In the genomic region with DNA sequence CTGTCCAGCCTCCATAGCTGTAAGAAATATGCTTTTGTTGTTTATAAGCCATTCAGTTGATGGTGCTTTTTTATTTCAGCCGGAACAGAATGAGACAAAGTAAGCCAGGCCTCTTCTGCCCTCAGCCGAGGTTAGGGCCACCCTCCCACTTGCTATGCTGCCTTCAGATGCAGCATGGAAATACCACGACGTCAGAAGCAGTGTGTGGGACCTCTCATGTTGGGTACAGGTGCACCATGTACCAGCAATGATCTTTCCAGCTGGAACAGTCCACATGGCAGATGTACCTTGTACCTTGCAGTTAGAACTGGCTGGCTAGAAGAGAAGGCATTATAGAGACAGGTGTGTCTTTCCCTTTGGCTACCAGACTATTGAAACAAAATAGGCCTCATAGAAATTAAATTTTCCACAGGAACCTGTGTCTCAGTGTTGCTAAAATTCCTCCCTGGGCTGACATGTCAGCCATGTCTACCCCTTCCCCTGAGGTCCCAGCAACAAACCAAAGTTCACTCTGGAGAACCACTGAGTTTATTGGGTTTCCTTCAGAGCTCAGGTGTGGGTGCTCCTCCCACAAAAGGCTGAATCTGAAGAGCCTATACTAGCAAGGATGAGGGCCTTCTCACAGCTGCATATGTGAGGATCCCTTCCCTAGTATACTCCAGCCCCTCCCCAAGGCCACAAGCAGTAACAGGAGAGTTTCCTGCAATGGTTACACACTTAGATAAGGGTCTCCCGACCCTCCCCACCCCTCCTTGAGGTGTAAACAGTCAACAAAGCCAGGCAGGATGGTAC, we compare ENCODE assay signal across 28 mouse cellular contexts.
DNase-seq lines count a peak whose midpoint lies in the region; ATAC-seq and TF ChIP-seq lines count a peak whose summit lies in the region.
"Had no signal": no experiment of that assay in that cellular context is flagged by ENCODE, and none has a peak within 500 bp of the region (broad histone marks: within the 10 kb centered on the region; RNA-seq: fewer than 3 reads in every experiment).

No protein-coding gene starts in this region.

- no peak for TF ChIP-seq CTCF in liver, postnatal 0 days (IDR thresholded peaks at IDR 0.05; ENCODE audit: low read depth)
- no peak for TF ChIP-seq CTCF in small intestine, adult 2 months (IDR thresholded peaks at IDR 0.05; ENCODE audit: extremely low read depth, insufficient read length, insufficient replicate concordance, low read depth, low read length)

- H3K9me3 ChIP-seq in liver, postnatal 0 days (ENCODE audit: low read length): no peaks in the 10 kb centered on the region
- no peaks in the 10 kb centered on the region for H3K9me3 ChIP-seq in liver, embryonic 11.5 days (ENCODE audit: control insufficient read depth, low read length)
- H3K9me3 ChIP-seq: embryonic facial prominence, embryonic 13.5 days; forebrain, embryonic 10.5 days; forebrain, embryonic 15.5 days; hindbrain, embryonic 13.5 days; liver, embryonic 15.5 days; lung, embryonic 15.5 days; midbrain, embryonic 13.5 days had no signal

- DNase-seq in liver, postnatal 0 days: no peak
- no peak for DNase-seq in liver, embryonic 11.5 days (ENCODE audit: low spot score)
- DNase-seq in CD4-positive, CD25-positive, alpha-beta regulatory T cell, adult 2 months (ENCODE audit: low read depth, low spot score): peak; percentile 63
- no peak for DNase-seq in ovary, postnatal 10 days (ENCODE audit: low spot score)
- DNase-seq: adrenal gland, postnatal 25 days; B cell, adult 2 months; cerebellum, adult 11-12 months; cerebellum, adult 9-11 months; embryo, embryonic 11 days; gastrocnemius, adult 2 months; gastrocnemius, postnatal 36 days; heart, adult 18-20 months; heart, postnatal 4 days; kidney, postnatal 25 days; right cerebral cortex, postnatal 25 days; spleen, adult 18-20 months had no signal

- H3K36me3 ChIP-seq in liver, postnatal 0 days (replicated peaks; ENCODE audit: insufficient read depth, low read length): no peaks in the 10 kb centered on the region
- H3K36me3 ChIP-seq in liver, embryonic 11.5 days (ENCODE audit: control insufficient read depth, insufficient read depth, low read length): no peaks in the 10 kb centered on the region
- no peaks in the 10 kb centered on the region for H3K36me3 ChIP-seq in small intestine, adult 2 months (ENCODE audit: control insufficient read depth, insufficient read depth, low read length)
- H3K36me3 ChIP-seq: embryonic facial prominence, embryonic 13.5 days; forebrain, embryonic 10.5 days; forebrain, embryonic 15.5 days; heart, embryonic 12.5 days; hindbrain, embryonic 13.5 days; liver, embryonic 15.5 days; lung, embryonic 15.5 days; midbrain, embryonic 13.5 days had no signal

- peaks cover 5% of the 10 kb centered on the region; the same call in 1 of the 2 replicates for H3K4me1 ChIP-seq in liver, postnatal 0 days (ENCODE audit: insufficient read depth)
- H3K4me1 ChIP-seq in liver, embryonic 11.5 days (replicated peaks; ENCODE audit: control insufficient read depth, insufficient read depth, low read length): no peaks in the 10 kb centered on the region
- H3K4me1 ChIP-seq in small intestine, adult 2 months (ENCODE audit: control insufficient read depth, insufficient read depth, insufficient read length, low read length): peaks cover 12% of the 10 kb centered on the region; the same call in 1 of the 2 replicates
- H3K4me1 ChIP-seq: forebrain, embryonic 15.5 days; heart, embryonic 12.5 days; hindbrain, embryonic 13.5 days; liver, embryonic 15.5 days had no signal

- 55% methylated on average over 5 of the region's 5 CpGs for WGBS in liver, postnatal 0 days (ENCODE audit: insufficient replicate concordance)
- 55% methylated on average over 5 of the region's 5 CpGs for WGBS in liver, embryonic 11.5 days
- WGBS in small intestine, adult 2 months: 24% methylated on average over 5 of the region's 5 CpGs

- TF ChIP-seq EP300 in liver, postnatal 0 days (IDR thresholded peaks at IDR 0.05; ENCODE audit: low read depth): no peak

- H3K9ac ChIP-seq in liver, postnatal 0 days (replicated peaks): no peak overlapping the region
- H3K9ac ChIP-seq in liver, embryonic 11.5 days (ENCODE audit: low read depth, low read length): no peak overlapping the region
- H3K9ac ChIP-seq: embryonic facial prominence, embryonic 13.5 days; forebrain, embryonic 15.5 days; heart, embryonic 12.5 days; hindbrain, embryonic 13.5 days; liver, embryonic 15.5 days; lung, embryonic 15.5 days; midbrain, embryonic 13.5 days had no signal

- no peak for TF ChIP-seq POLR2A in small intestine, adult 2 months (IDR thresholded peaks at IDR 0.05; ENCODE audit: low read depth, low read length)

- no peak overlapping the region for H3K4me3 ChIP-seq in liver, postnatal 0 days (ENCODE audit: low read depth, low read length)
- H3K4me3 ChIP-seq in liver, embryonic 11.5 days (ENCODE audit: low read depth, low read length): no peak overlapping the region
- no peak overlapping the region for H3K4me3 ChIP-seq in small intestine, adult 2 months (ENCODE audit: low read depth, low read length)
- H3K4me3 ChIP-seq: embryonic facial prominence, embryonic 13.5 days; forebrain, embryonic 10.5 days; forebrain, embryonic 15.5 days; gastrocnemius, adult 2 months; heart, embryonic 12.5 days; hindbrain, embryonic 13.5 days; layer of hippocampus, adult 2 months; left cerebral cortex, adult 2 months; liver, embryonic 15.5 days; lung, embryonic 15.5 days; midbrain, embryonic 13.5 days had no signal

- no peak overlapping the region for H3K27ac ChIP-seq in liver, postnatal 0 days (ENCODE audit: low read depth)
- H3K27ac ChIP-seq in liver, embryonic 11.5 days (ENCODE audit: low read depth, low read length): no peak overlapping the region
- peak overlapping the region; percentile 16 for H3K27ac ChIP-seq in small intestine, adult 2 months (ENCODE audit: insufficient read depth, low read depth, low read length)
- H3K27ac ChIP-seq: embryonic facial prominence, embryonic 13.5 days; forebrain, embryonic 10.5 days; forebrain, embryonic 15.5 days; gastrocnemius, adult 2 months; hindbrain, embryonic 13.5 days; layer of hippocampus, adult 2 months; left cerebral cortex, adult 2 months; liver, embryonic 15.5 days; lung, embryonic 15.5 days; midbrain, embryonic 13.5 days had no signal

- peak; percentile 70 for ATAC-seq in liver, postnatal 0 days
- no peak for ATAC-seq in liver, embryonic 11.5 days (replicated peaks; ENCODE audit: low FRiP score)
- peak; percentile 40 for ATAC-seq in activated CD4-positive, CD25-positive, alpha-beta regulatory T cell, adult 4 months
- ATAC-seq: forebrain, embryonic 15.5 days; midbrain, embryonic 13.5 days had no signal

- H3K27me3 ChIP-seq in liver, postnatal 0 days (ENCODE audit: insufficient read depth, low read length): no peaks in the 10 kb centered on the region
- H3K27me3 ChIP-seq in liver, embryonic 11.5 days (replicated peaks; ENCODE audit: control insufficient read depth, insufficient read depth, low read length): no peaks in the 10 kb centered on the region
- no peaks in the 10 kb centered on the region for H3K27me3 ChIP-seq in small intestine, adult 2 months (ENCODE audit: control insufficient read depth, insufficient read depth, low read length)
- H3K27me3 ChIP-seq: embryonic facial prominence, embryonic 13.5 days; forebrain, embryonic 15.5 days; heart, embryonic 12.5 days; hindbrain, embryonic 13.5 days; liver, embryonic 15.5 days; lung, embryonic 15.5 days had no signal

- H3K4me2 ChIP-seq in liver, postnatal 0 days (ENCODE audit: low read depth, low read length): no peak overlapping the region
- no peak overlapping the region for H3K4me2 ChIP-seq in liver, embryonic 11.5 days
- H3K4me2 ChIP-seq: embryonic facial prominence, embryonic 13.5 days; forebrain, embryonic 15.5 days; heart, embryonic 12.5 days; hindbrain, embryonic 13.5 days; liver, embryonic 15.5 days; lung, embryonic 15.5 days; midbrain, embryonic 13.5 days had no signal
